Mouse (Mus musculus): ENCODE data around the gene Casc3.

DNA sequence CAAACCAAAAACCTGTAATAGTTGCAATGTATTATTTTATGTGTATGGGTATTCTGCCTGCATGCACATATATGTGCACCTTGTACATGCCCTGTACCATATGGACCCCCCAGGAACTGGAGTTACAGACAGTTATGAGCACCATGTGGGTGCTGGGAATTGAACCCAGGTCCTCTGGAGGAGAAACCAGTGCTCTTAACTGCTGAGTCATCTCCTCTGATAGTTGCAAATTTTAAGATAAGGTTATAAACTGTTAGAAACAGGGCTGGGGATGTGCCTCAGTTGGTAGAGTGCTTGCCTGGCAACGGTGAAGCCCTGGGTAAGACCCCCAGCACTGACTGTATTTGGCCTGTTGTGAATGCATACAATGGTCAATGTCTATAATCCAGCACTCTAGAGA lies 13.3 kb upstream of the Casc3 start:
- no peak for TF ChIP-seq CTCF (IDR thresholded peaks at IDR 0.05)
- no peak for TF ChIP-seq EP300 (IDR thresholded peaks at IDR 0.05)

Data from lung, postnatal 0 days (tissue).